Mouse (Mus musculus) adrenal gland, adult 18-20 months (tissue): ENCODE measurements around the gene Ttn. TPM values are rescaled to one million over a fixed set of nuclear protein-coding genes. Genes with fewer than 3 reads are reported as not detected.

ENCODE experiments used
- DNase-seq, 2 experiments: peaks; one replicate each; pipeline ENCODE4 v3.0.0; 2021 to 2022; ENCODE audit warnings: low spot score in 2 of 2
- total RNA-seq, 2 experiments: library from RNA; stranded (reverse); gene quantifications; 1 replicate in 1 of 2; 2 replicates in 1 of 2; pipeline ENCODE4 v1.2.3; 2021

Gene Ttn
- total RNA-seq, 2 experiments from 2014 or later = 0.03 to 5.5 TPM

- no peak for DNase-seq
These were observed 16.8 kb downstream of the Ttn start for GRCm38 (mm10) chr2:76965542-76965941.

- no peak for DNase-seq
These were observed 20.3 kb downstream of the Ttn start for GRCm38 (mm10) chr2:76962045-76962432.

GRCm38 (mm10) chr2:76961420-76962044 is 20.8 kb downstream of the Ttn start:
- no peak for DNase-seq

- no peak for DNase-seq
These were observed 32.6 kb downstream of the Ttn start for GRCm38 (mm10) chr2:76949774-76950173.

- no peak for DNase-seq
These were observed 43.8 kb downstream of the Ttn start for GRCm38 (mm10) chr2:76938515-76938914.

- peak; percentile 37 to 47 for DNase-seq
These were observed 52.6 kb downstream of the Ttn start for GRCm38 (mm10) chr2:76929718-76930117.

GRCm38 (mm10) chr2:76928816-76929215 is 53.5 kb downstream of the Ttn start:
- no peak for DNase-seq

- DNase-seq = no peak
These were observed 54.0 kb downstream of the Ttn start for GRCm38 (mm10) chr2:76928298-76928697.

- DNase-seq = no peak
These were observed 55.4 kb downstream of the Ttn start for GRCm38 (mm10) chr2:76926927-76927326.

- no peak for DNase-seq
These were observed 67.4 kb downstream of the Ttn start for GRCm38 (mm10) chr2:76914959-76915358.

- DNase-seq = no peak
These were observed 73.5 kb downstream of the Ttn start for GRCm38 (mm10) chr2:76908705-76909457.

GRCm38 (mm10) chr2:76903351-76903750 is 79.0 kb downstream of the Ttn start:
- no peak for DNase-seq

GRCm38 (mm10) chr2:76901476-76902086 is 80.8 kb downstream of the Ttn start:
- DNase-seq = no peak

- no peak for DNase-seq
These were observed 82.5 kb downstream of the Ttn start for GRCm38 (mm10) chr2:76899886-76900285.

GRCm38 (mm10) chr2:76896990-76897389 is 85.4 kb downstream of the Ttn start:
- DNase-seq = no peak

GRCm38 (mm10) chr2:76895327-76895726 is 87.0 kb downstream of the Ttn start:
- no peak for DNase-seq

- DNase-seq = no peak
These were observed 93.6 kb downstream of the Ttn start for GRCm38 (mm10) chr2:76888721-76889120.

GRCm38 (mm10) chr2:76885855-76886254 is 96.5 kb downstream of the Ttn start:
- no peak for DNase-seq

- no peak for DNase-seq
These were observed 100.9 kb downstream of the Ttn start for GRCm38 (mm10) chr2:76881406-76881805.

GRCm38 (mm10) chr2:76875587-76875986 is 106.8 kb downstream of the Ttn start:
- DNase-seq = no peak

- no peak for DNase-seq
These were observed 115.4 kb downstream of the Ttn start for GRCm38 (mm10) chr2:76866928-76867327.

- DNase-seq = no peak
These were observed 116.8 kb downstream of the Ttn start for GRCm38 (mm10) chr2:76865497-76865896.
